Mouse (Mus musculus) forebrain, postnatal 0 days (tissue): ENCODE results near the gene Nt5dc2. TPM values are rescaled to one million over a fixed set of nuclear protein-coding genes. Genes with fewer than 3 reads are reported as not detected.

ENCODE experiments used
- ATAC-seq: fragments of 200-750 bp; cut with Nextera tagmentation; 2 replicates; pipeline ENCODE4 v1.8.0; 2017; ENCODE audit warnings: mild to moderate bottlenecking, moderate library complexity
- DNase-seq: peaks from one replicate; pipeline ENCODE4 v3.0.0-alpha.2; 2015
- H3K27ac ChIP-seq: fragments of 300-500 bp; sonication (generic); 2 replicates; pipeline ENCODE4 v1.5.1; 2014; ENCODE audit warnings: low read depth, mild to moderate bottlenecking, antibody characterized with exemption, low read length, moderate library complexity, mixed read lengths
- H3K27me3 ChIP-seq: fragments of 300-500 bp; sonication (generic); 2 replicates; pipeline ENCODE4 v1.6.1; 2014; ENCODE audit warnings: mild to moderate bottlenecking, low read length, mixed read lengths; ENCODE audit not compliant: insufficient read depth
- H3K36me3 ChIP-seq: fragments of 300-500 bp; sonication (generic); 2 replicates; pipeline ENCODE4 v1.6.1; 2014; ENCODE audit warnings: mild to moderate bottlenecking, moderate library complexity; ENCODE audit not compliant: insufficient read depth
- H3K4me1 ChIP-seq: fragments of 300-500 bp; sonication (generic); 2 replicates; pipeline ENCODE4 v1.6.1; 2014; ENCODE audit warnings: antibody characterized with exemption; ENCODE audit not compliant: insufficient read depth
- H3K4me2 ChIP-seq: fragments of 300-500 bp; sonication (generic); 2 replicates; pipeline ENCODE4 v1.6.1; 2014; ENCODE audit warnings: low read depth, mild to moderate bottlenecking, moderate library complexity
- H3K4me3 ChIP-seq: fragments of 300-500 bp; sonication (generic); 2 replicates; pipeline ENCODE4 v1.5.1; 2014; ENCODE audit warnings: low read depth, low read length, mixed read lengths
- H3K9ac ChIP-seq: fragments of 300-500 bp; sonication (generic); 2 replicates; pipeline ENCODE4 v1.6.1; 2014; ENCODE audit warnings: mild to moderate bottlenecking
- H3K9me3 ChIP-seq: fragments of 300-500 bp; sonication (generic); 2 replicates; pipeline ENCODE4 v1.6.1; 2016; ENCODE audit warnings: low read length
- CTCF ChIP-seq: sonication (generic); IDR thresholded peaks from 2 replicates; pipeline ENCODE4 v1.5.1; 2016; ENCODE audit warnings: antibody characterized with exemption, control low read depth, low read depth
- WGBS: fragments of 180-500 bp; shearing (Covaris S2); extraction: QIAGEN DNeasy Blood & Tissue Kit; methylation state at CpG from one replicate; pipeline ENCODE4 v1.1.7; 2014; 5-methylcytosine and 5-hydroxymethylcytosine counted together
- polyA plus RNA-seq: library from polyadenylated mRNA; unstranded; fragments of >200 nt; fragmentation: Nextera tagmentation; extraction: Ambion mirVana; gene quantifications from 2 replicates; pipeline ENCODE4 v1.2.1, GENCODE M21; 2015
- total RNA-seq: library from RNA; depleted of rRNA; stranded (reverse); fragments of >200 nt; gene quantifications from 2 replicates; pipeline ENCODE4 v1.2.3, GENCODE M21; 2014

Nt5dc2 gene
- total and polyA plus RNA-seq, 2 experiments from 2014 or later = 80.3 to 107 TPM

GRCm38 (mm10) chr14:31138897-31139429 lies 8.1 kb downstream of the Nt5dc2 start:
- DNase-seq (no peak), ATAC-seq (no peak)
- Histone ChIP-seq H3K27me3 (no peaks in the 10 kb centered on the region), H3K4me1 (0 out of 2 replicates have a peak, but pooled peaks cover 4% of the 10 kb centered on the region), H3K4me3 (no peak overlapping the region), H3K4me2 (no peak overlapping the region), H3K27ac (no peak overlapping the region), H3K9me3 (no peaks in the 10 kb centered on the region), H3K9ac (no peak overlapping the region), H3K36me3 (peaks cover 12% of the 10 kb centered on the region)
- no peak for TF ChIP-seq CTCF
- WGBS = 91% methylated on average over 9 of the region's 9 CpGs

DNA sequence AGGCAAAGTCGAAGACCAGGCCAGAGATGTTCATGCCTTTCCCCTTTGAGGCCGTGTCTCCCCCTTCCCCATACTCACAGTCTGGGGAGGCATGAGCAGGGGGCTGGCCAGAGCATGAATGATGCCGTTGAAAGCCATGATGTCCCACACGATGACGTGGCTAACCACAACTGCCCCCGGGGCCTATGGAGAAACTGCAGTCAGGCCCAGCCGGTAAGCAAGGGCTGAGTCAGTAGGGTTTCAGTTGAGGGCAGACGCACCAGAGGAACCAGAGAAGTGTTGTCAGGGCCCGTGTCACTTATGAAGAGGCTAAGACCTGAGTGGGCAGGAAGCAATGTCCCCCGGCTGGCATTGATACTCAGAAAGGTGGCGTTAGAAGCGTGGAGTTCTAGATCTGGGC lies 8.8 kb downstream of the Nt5dc2 start:
- no peaks in the 10 kb centered on the region for H3K9me3 ChIP-seq
- no peak overlapping the region for H3K9ac ChIP-seq
- DNase-seq (no peak), ATAC-seq (no peak)
- H3K27ac ChIP-seq = no peak overlapping the region
- H3K36me3 ChIP-seq = peaks cover 12% of the 10 kb centered on the region
- no peaks in the 10 kb centered on the region for H3K27me3 ChIP-seq
- H3K4me1 ChIP-seq = no peaks in the 10 kb centered on the region
- no peak overlapping the region for H3K4me2 ChIP-seq
- WGBS = 92% methylated on average over 12 of the region's 12 CpGs
- H3K4me3 ChIP-seq = no peak overlapping the region
- TF ChIP-seq CTCF = no peak

DNA sequence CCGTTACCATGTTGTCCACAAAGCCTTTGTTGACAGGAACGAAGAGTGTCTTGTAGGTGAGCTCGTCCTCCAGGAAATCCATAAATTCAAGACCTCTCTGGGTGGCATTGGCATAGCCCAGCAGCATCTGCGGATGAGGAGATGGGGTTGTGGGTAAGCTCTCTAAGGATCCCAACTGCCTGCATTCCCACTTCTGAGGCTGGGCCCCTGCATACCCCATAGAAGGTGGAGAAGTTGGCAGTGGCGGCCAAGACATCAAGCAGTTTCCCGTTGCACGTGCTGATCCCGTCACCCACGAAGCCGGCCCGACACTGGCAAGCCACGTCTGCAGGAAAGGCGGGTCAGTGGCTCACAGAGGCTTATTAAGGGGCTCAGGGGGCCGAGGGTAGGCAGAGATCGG lies 9.3 kb downstream of the Nt5dc2 start:
- no peak overlapping the region for H3K4me2 ChIP-seq
- H3K9me3 ChIP-seq = no peaks in the 10 kb centered on the region
- no peak for TF ChIP-seq CTCF
- DNase-seq = no peak
- H3K27ac ChIP-seq = no peak overlapping the region
- H3K9ac ChIP-seq = no peak overlapping the region
- no peak overlapping the region for H3K4me3 ChIP-seq
- no peaks in the 10 kb centered on the region for H3K27me3 ChIP-seq
- 90% methylated on average over 15 of the region's 15 CpGs for WGBS
- peaks cover 12% of the 10 kb centered on the region for H3K36me3 ChIP-seq
- no peak for ATAC-seq
- H3K4me1 ChIP-seq = no peaks in the 10 kb centered on the region

DNA sequence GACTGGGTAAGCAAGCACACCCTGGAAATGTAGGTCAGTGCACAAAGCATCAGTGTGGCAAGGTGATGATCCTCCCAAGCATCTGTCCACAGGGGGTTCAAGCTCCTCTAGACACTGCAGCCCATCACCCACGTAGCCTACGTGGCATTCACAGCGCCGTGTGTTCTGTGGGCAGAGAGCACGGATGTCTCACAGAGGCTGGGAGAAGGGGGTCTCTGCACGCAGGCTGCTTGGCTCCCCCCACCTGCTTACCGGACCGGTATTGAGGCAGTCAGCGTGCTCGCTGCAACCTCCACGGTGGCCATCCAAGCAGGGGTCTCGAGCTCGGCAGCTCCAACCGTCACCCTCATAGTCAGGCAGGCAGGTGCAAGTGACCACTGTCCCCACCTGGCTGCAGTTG lies 10.2 kb downstream of the Nt5dc2 start:
- 92% methylated on average over 14 of the region's 14 CpGs for WGBS
- H3K27ac ChIP-seq = no peak overlapping the region

DNA sequence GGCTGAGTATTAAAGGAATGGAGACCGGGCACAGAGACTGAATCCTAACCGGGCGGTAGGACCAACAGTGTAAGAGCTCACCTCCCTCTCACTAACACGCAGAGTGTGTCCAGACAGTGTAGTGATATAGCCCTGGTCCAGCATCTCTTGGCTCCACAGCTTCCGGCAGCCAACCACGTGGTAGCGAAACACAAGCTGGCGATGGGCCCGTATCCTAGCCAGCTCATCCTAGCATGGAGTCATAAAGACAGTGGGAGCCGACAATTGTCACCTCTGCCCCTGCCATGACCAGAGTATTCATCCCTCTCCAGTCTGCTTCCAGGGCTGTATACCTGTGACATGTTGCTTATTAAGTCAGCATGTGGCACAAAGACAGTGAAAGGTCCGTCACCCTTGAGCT lies 14.8 kb downstream of the Nt5dc2 start:
- Histone ChIP-seq H3K36me3 (peaks cover 3% of the 10 kb centered on the region; the same call in 1 of the 2 replicates), H3K4me2 (no peak overlapping the region), H3K9me3 (no peaks in the 10 kb centered on the region), H3K4me3 (no peak overlapping the region), H3K27me3 (no peaks in the 10 kb centered on the region), H3K4me1 (no peaks in the 10 kb centered on the region), H3K9ac (no peak overlapping the region), H3K27ac (no peak overlapping the region)
- 90% methylated on average over 11 of the region's 11 CpGs for WGBS
- ATAC-seq (no peak), DNase-seq (no peak)
- TF ChIP-seq CTCF = no peak

More for the DNA sequence above, 10.2 kb downstream of the Nt5dc2 start:
- no peak overlapping the region for H3K9ac ChIP-seq
- H3K4me3 ChIP-seq = no peak overlapping the region
- no peak overlapping the region for H3K4me2 ChIP-seq
- H3K9me3 ChIP-seq = no peaks in the 10 kb centered on the region
- TF ChIP-seq CTCF = no peak
- DNase-seq = no peak
- no peaks in the 10 kb centered on the region for H3K27me3 ChIP-seq
- no peaks in the 10 kb centered on the region for H3K4me1 ChIP-seq
- ATAC-seq = no peak
- H3K36me3 ChIP-seq = peaks cover 12% of the 10 kb centered on the region

- no peaks in the 10 kb centered on the region for H3K4me1 ChIP-seq
- no peak overlapping the region for H3K4me2 ChIP-seq
- H3K9ac ChIP-seq = no peak overlapping the region
- ATAC-seq = no peak
- no peaks in the 10 kb centered on the region for H3K27me3 ChIP-seq
- no peak overlapping the region for H3K4me3 ChIP-seq
- WGBS = 82% methylated on average over 27 of the region's 27 CpGs
- no peak for TF ChIP-seq CTCF
- no peaks in the 10 kb centered on the region for H3K9me3 ChIP-seq
- H3K36me3 ChIP-seq = no peaks in the 10 kb centered on the region
- H3K27ac ChIP-seq = no peak overlapping the region
- DNase-seq = no peak
Measured at GRCm38 (mm10) chr14:31160196-31161150, 29.6 kb downstream of the Nt5dc2 start.

DNA sequence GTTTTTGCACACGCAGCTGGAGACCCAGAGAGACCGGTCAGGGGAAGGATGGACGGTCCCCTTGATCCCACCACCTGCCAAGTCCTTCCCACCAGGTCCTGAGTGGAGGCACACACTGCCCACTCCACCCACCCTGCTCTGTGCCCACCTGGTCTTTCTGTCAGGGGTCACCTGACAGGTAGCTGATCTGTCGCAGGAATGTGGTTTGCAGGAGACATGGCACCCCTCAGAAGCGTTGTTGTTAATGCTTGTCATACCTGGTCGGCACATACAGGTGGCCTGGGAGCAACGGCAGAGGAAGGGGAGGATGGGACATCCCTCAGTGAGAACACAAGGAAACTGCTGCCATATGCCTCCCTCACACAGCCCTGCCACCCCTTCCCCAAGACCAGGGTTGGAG lies 30.3 kb downstream of the Nt5dc2 start:
- H3K9ac ChIP-seq = no peak overlapping the region
- 93% methylated on average over 7 of the region's 7 CpGs for WGBS
- DNase-seq (no peak), ATAC-seq (no peak)
- H3K4me1 ChIP-seq = no peaks in the 10 kb centered on the region
- no peaks in the 10 kb centered on the region for H3K9me3 ChIP-seq
- no peak overlapping the region for H3K27ac ChIP-seq
- no peak overlapping the region for H3K4me2 ChIP-seq
- no peak overlapping the region for H3K4me3 ChIP-seq
- no peaks in the 10 kb centered on the region for H3K27me3 ChIP-seq
- no peak for TF ChIP-seq CTCF
- H3K36me3 ChIP-seq = no peaks in the 10 kb centered on the region
